Mouse (Mus musculus): ENCODE measurements around the gene Zfp870. TPM values are rescaled to one million over a fixed set of nuclear protein-coding genes. Genes with fewer than 3 reads are reported as not detected.

The Zfp870 gene
- polyA plus RNA-seq (2016; fragmentation: Nextera tagmentation; extraction: Ambion mirVana), result 6.9 and 9.4 TPM in 2 replicates

- Histone ChIP-seq H3K9me3 (replicated peaks) (no peaks in the 10 kb centered on the region), H3K36me3 (0 out of 2 replicates have a peak, but pooled peaks cover 2% of the 10 kb centered on the region), H3K4me3 (peak within 1 kb of the TSS; percentile 68), H3K27me3 (no peaks in the 10 kb centered on the region), H3K9ac (peak within 1 kb of the TSS; percentile 83), H3K4me2 (replicated peaks) (peak within 1 kb of the TSS; percentile 82), H3K4me1 (peaks cover 14% of the 10 kb centered on the region), H3K27ac (peak within 1 kb of the TSS; percentile 83)
- 14% methylated on average over 32 of the region's 33 CpGs for WGBS
- ATAC-seq (ENCODE audit: low FRiP score), result peak; percentile 98
Observed at GRCm38 (mm10) chr17:32891239-32892180, at the start of gene Zfp870. Gene Zfp870, minus strand, starts transcription at chr17:32891642.

GRCm38 (mm10) chr17:32939831-32940230 is 48.4 kb upstream of the Zfp870 start:
- no peak overlapping the region for H3K4me3 ChIP-seq
- H3K36me3 ChIP-seq, result no peaks in the 10 kb centered on the region
- H3K9me3 ChIP-seq (replicated peaks), result no peaks in the 10 kb centered on the region
- H3K27me3 ChIP-seq, result no peaks in the 10 kb centered on the region; the same call in 1 of the 2 replicates
- no peak overlapping the region for H3K4me2 ChIP-seq (replicated peaks)
- no peaks in the 10 kb centered on the region for H3K4me1 ChIP-seq
- H3K27ac ChIP-seq, result no peak overlapping the region
- WGBS, result 82% methylated on average over 4 of the region's 4 CpGs
- no peak overlapping the region for H3K9ac ChIP-seq
- no peak for ATAC-seq (ENCODE audit: low FRiP score)

- Histone ChIP-seq H3K4me1 (peaks cover 5% of the 10 kb centered on the region), H3K9ac (no peak overlapping the region), H3K27ac (no peak overlapping the region), H3K4me3 (no peak overlapping the region), H3K4me2 (replicated peaks) (no peak overlapping the region), H3K9me3 (replicated peaks) (no peaks in the 10 kb centered on the region), H3K27me3 (peaks cover 21% of the 10 kb centered on the region; the same call in 1 of the 2 replicates), H3K36me3 (no peaks in the 10 kb centered on the region)
- WGBS, result 84% methylated on average over 5 of the region's 5 CpGs
- no peak for ATAC-seq (ENCODE audit: low FRiP score)
Observed at GRCm38 (mm10) chr17:32927803-32928202, 36.4 kb upstream of the Zfp870 start.

DNA sequence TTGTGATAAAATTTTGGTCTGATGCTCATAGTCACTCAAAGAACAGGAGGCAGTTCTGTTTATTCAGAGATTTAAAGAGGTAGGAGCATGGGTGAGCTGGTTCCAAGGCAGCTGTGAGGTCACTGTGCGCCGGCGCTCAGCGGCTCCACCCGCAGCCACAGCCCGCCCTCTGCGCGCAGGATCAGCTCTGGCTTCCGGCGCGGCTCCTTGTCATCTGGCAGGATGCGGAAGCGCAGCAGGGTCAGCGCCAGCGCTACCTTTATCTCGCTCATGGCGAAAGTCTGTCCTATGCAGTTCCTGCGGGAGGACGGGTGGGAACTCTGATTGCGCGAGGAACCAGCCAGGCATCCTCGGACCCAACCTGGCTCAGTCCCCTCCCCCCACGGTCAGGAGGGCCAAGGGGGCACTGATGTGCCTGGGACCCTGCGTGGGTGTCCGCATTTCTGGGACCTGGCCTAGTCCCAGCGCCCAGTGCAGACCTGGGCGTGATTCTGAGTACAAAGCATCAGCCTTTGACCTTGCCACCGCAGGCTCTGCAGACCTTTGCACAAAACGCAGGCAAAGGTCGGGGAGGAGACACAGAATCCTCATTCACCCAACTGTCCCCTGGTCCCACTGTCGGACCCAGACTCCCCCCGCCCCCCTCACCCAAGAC is 33.3 kb upstream of the Zfp870 start:
- peaks cover 14% of the 10 kb centered on the region; the same call in 1 of the 2 replicates for H3K27me3 ChIP-seq
- WGBS, result 16% methylated on average over 32 of the region's 32 CpGs
- peaks cover 6% of the 10 kb centered on the region; the same call in 1 of the 2 replicates for H3K9me3 ChIP-seq (replicated peaks)
- H3K4me3 ChIP-seq, result peak overlapping the region; percentile 40
- H3K4me1 ChIP-seq, result peaks cover 5% of the 10 kb centered on the region
- peak overlapping the region; percentile 72 for H3K9ac ChIP-seq
- H3K27ac ChIP-seq, result 0 out of 2 replicates have a peak overlapping the region, but pooled peaks have one; percentile 31
- peak overlapping the region; percentile 73 for H3K4me2 ChIP-seq (replicated peaks)
- ATAC-seq (ENCODE audit: low FRiP score), result peak; percentile 91
- H3K36me3 ChIP-seq, result no peaks in the 10 kb centered on the region

- Histone ChIP-seq H3K4me1 (peaks cover 5% of the 10 kb centered on the region), H3K36me3 (no peaks in the 10 kb centered on the region), H3K27ac (no peak overlapping the region), H3K27me3 (peaks cover 14% of the 10 kb centered on the region; the same call in 1 of the 2 replicates), H3K9ac (no peak overlapping the region), H3K4me3 (no peak overlapping the region), H3K4me2 (replicated peaks) (no peak overlapping the region), H3K9me3 (replicated peaks) (peaks cover 6% of the 10 kb centered on the region; the same call in 1 of the 2 replicates)
- 100% methylated on average over 1 of the region's 1 CpGs for WGBS
- ATAC-seq (ENCODE audit: low FRiP score), result no peak
Observed at GRCm38 (mm10) chr17:32923681-32924080, 32.2 kb upstream of the Zfp870 start.

DNA sequence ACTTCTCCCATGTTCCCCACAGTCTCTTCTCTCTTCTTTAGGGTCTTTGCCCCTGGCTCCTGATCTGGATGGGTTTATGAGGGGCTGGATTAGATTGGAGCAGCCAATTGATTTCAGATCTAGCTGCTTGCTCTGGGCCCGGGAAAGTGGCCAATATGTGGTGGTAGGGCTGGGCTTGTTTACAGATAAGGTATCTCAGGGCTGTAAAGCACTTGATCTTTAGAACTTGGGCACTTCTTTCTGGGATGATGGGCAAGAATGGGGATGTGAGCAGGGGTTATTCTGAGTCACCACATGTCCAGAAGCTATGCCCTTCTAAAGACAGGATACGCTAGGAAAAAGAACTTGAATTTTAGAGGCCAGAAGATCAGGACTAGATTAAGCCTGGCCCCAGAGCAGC is 27.7 kb upstream of the Zfp870 start:
- H3K27ac ChIP-seq, result no peak overlapping the region
- H3K4me2 ChIP-seq (replicated peaks), result no peak overlapping the region
- H3K4me3 ChIP-seq, result no peak overlapping the region
- peaks cover 6% of the 10 kb centered on the region; the same call in 1 of the 2 replicates for H3K9me3 ChIP-seq (replicated peaks)
- peaks cover 8% of the 10 kb centered on the region; the same call in 1 of the 2 replicates for H3K27me3 ChIP-seq
- no peak for ATAC-seq (ENCODE audit: low FRiP score)
- 89% methylated on average over 2 of the region's 2 CpGs for WGBS
- no peaks in the 10 kb centered on the region for H3K36me3 ChIP-seq
- H3K4me1 ChIP-seq, result no peaks in the 10 kb centered on the region
- no peak overlapping the region for H3K9ac ChIP-seq

DNA sequence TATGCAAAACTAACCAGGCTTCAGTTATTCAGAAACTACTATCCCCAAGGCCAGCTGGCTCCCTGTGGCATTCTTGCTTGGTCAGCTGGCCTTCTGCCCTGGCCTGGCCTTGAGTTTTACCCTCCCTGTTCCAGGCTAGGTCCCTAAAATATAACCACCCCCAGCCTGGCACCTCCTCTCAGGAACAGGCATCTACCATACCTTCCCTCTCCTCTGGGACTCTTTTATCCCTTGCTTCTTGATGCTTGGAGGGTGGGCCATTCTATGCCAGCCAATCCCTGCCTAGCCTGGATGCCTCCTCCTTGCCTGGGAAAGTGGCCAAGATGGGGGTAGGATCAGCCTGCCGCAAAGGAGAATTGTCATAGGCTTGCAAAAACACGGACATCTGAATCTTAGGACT is 25.7 kb upstream of the Zfp870 start, which contains the start of gene Cyp4f14:
Cyp4f14 (minus strand) TSS at position 212 of the 400 bp plus-strand sequence.
- Histone ChIP-seq H3K4me2 (replicated peaks) (no peak within 1 kb of the TSS), H3K27ac (no peak within 1 kb of the TSS), H3K36me3 (no peaks in the 10 kb centered on the region), H3K27me3 (peaks cover 8% of the 10 kb centered on the region; the same call in 1 of the 2 replicates), H3K9me3 (replicated peaks) (peaks cover 6% of the 10 kb centered on the region; the same call in 1 of the 2 replicates), H3K9ac (no peak within 1 kb of the TSS), H3K4me1 (no peaks in the 10 kb centered on the region), H3K4me3 (no peak within 1 kb of the TSS)
- no peak for ATAC-seq (ENCODE audit: low FRiP score)
- 72% methylated on average over 2 of the region's 2 CpGs for WGBS

GRCm38 (mm10) chr17:32916075-32916474 is 24.6 kb upstream of the Zfp870 start:
- no peaks in the 10 kb centered on the region for H3K36me3 ChIP-seq
- H3K27me3 ChIP-seq, result peaks cover 8% of the 10 kb centered on the region; the same call in 1 of the 2 replicates
- no peak overlapping the region for H3K4me2 ChIP-seq (replicated peaks)
- H3K9me3 ChIP-seq (replicated peaks), result peaks cover 3% of the 10 kb centered on the region; the same call in 1 of the 2 replicates
- H3K4me1 ChIP-seq, result no peaks in the 10 kb centered on the region
- no peak overlapping the region for H3K27ac ChIP-seq
- no peak for ATAC-seq (ENCODE audit: low FRiP score)
- H3K4me3 ChIP-seq, result no peak overlapping the region
- 88% methylated on average over 1 of the region's 1 CpGs for WGBS
- H3K9ac ChIP-seq, result no peak overlapping the region

GRCm38 (mm10) chr17:32906172-32906571 is 14.7 kb upstream of the Zfp870 start:
- Histone ChIP-seq H3K27ac (no peak overlapping the region), H3K36me3 (no peaks in the 10 kb centered on the region), H3K4me1 (peaks cover 4% of the 10 kb centered on the region; the same call in 1 of the 2 replicates), H3K4me2 (replicated peaks) (no peak overlapping the region), H3K9ac (no peak overlapping the region), H3K27me3 (peaks cover 5% of the 10 kb centered on the region; the same call in 1 of the 2 replicates), H3K9me3 (replicated peaks) (no peaks in the 10 kb centered on the region), H3K4me3 (no peak overlapping the region)
- no peak for ATAC-seq (ENCODE audit: low FRiP score)
- WGBS, result 80% methylated on average over 10 of the region's 10 CpGs

- H3K4me3 ChIP-seq, result peak overlapping the region; percentile 11; the same call in 1 of the 2 replicates
- peaks cover 5% of the 10 kb centered on the region; the same call in 1 of the 2 replicates for H3K27me3 ChIP-seq
- H3K9ac ChIP-seq, result peak overlapping the region; percentile 44; the same call in 1 of the 2 replicates
- ATAC-seq (ENCODE audit: low FRiP score), result no peak
- no peaks in the 10 kb centered on the region for H3K9me3 ChIP-seq (replicated peaks)
- no peak overlapping the region for H3K27ac ChIP-seq
- H3K36me3 ChIP-seq, result no peaks in the 10 kb centered on the region
- WGBS, result 8% methylated on average over 19 of the region's 19 CpGs
- peaks cover 4% of the 10 kb centered on the region; the same call in 1 of the 2 replicates for H3K4me1 ChIP-seq
- peak overlapping the region; percentile 45 for H3K4me2 ChIP-seq (replicated peaks)
Observed at GRCm38 (mm10) chr17:32905239-32905638, 13.8 kb upstream of the Zfp870 start.

DNA sequence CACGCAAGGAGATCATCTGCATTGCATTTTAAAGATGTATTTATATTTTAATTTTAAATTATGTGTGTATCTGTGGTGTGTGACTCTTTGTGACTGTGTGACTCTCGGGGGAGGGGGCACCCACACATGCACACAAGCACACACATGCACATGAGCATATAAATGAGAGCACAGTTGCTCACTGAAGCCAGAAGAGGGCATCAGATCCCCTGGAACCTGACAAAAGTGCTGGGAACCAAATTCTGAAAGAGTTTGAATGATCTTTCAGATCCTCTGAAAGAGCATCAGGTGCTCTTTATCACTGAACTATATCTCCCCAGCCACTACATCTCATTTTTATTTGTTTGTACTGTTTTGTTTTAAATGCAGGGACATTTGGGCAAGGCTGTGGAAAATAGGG is 13.0 kb upstream of the Zfp870 start:
- Histone ChIP-seq H3K4me1 (peaks cover 4% of the 10 kb centered on the region; the same call in 1 of the 2 replicates), H3K27me3 (peaks cover 5% of the 10 kb centered on the region; the same call in 1 of the 2 replicates), H3K27ac (no peak overlapping the region), H3K4me3 (no peak overlapping the region), H3K9ac (no peak overlapping the region), H3K9me3 (replicated peaks) (no peaks in the 10 kb centered on the region), H3K4me2 (replicated peaks) (no peak overlapping the region), H3K36me3 (no peaks in the 10 kb centered on the region)
- 73% methylated on average over 2 of the region's 2 CpGs for WGBS
- no peak for ATAC-seq (ENCODE audit: low FRiP score)
